Mouse (Mus musculus) 416B (cell line): ENCODE measurements around the gene Mat2a.
A peak's percentile ranks its signal among the peaks of the same experiment; 100 is the strongest.
"Not testable (repeated sequence)": the region's sequence is repeated elsewhere in the genome, so short reads cannot be mapped to it uniquely, and the experiment has no call there.

Experiments
- DNase-seq: peaks from one replicate; pipeline ENCODE4 v3.0.0; 2011; ENCODE audit warnings: low read depth

Gene Mat2a

DNA sequence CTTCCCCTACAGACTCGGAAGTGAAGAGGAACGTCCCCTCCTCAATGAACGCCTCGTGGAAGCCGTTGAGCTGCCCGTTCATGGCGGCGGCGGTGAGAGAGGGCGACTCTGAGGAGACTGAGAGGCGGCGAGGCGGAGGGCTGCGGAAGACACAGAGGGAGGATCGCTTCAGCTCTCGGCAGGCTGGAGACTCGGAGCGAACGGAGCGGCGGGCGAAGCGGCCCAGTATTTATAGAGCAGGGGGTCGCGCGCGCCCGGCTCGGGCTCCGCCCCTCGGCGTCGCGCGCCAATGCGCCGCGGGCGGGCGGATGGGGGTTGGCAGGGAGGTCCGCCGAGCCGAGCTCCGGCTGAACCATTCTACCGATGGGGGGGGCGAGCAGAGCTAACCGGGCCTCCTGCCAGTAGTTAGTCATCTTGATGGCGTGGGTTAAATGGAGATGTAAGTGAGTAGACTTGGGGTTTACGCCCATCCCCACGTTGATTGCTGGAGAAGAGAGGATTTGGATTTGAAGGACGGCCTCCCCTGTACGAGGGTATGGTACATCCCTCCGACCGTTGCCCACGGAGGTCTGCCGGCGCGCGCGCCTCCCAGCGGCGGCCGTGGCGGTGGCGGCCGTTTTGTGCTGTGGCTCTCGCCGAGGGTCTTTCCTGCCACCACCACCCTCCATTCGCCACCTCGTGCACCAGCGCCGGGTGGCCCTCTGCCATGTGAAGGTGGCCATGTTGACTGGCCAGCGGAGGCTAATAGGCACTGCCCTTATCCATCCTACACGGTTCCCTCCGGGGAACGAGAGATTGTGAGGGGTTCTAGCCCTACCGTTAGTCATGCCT, at the start of gene Mat2a:
Gene Mat2a, minus strand, starts transcription at position 204 of the 831 bp plus-strand sequence.
- DNase-seq: peak; percentile 96

DNA sequence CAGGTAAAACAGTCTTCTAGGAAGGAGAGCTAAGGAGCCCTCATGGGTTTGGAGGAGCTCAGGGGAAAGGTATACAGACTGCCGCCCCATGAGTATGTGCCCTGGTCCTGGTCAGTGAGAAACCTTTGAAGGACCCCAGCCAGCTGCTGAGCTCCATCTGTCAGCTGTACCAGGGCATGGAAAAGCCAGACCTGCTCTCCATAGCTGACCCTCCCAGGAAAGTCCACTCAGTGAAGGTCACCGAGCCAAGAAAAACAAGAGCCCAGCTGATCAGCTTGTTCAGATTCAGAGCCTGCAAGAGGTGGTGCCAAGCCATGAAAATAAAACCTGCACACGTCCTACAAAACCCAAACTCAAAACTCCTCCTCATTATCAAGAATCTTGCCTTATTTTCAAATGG, 49.5 kb upstream of the Mat2a start:
- DNase-seq: no peak

DNA sequence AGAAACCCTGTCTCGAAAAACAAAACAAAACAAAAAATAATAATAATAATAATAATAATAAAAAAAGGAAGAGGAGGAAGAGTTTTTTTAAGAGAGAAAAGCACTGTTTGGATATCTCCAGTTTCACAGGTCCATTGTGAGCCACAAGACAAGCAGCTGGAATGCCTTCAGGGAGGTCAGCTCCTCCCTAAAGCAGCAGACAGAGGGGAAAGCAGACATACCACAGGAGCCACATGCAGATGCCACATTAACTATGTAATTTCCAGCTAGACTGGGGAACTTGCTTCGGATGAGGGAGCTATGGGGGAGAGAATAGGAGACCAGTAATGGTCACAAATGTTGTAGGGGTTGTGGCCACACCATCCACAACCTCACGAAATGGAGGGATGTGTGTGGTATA, 47.9 kb upstream of the Mat2a start:
- no peak for DNase-seq

DNA sequence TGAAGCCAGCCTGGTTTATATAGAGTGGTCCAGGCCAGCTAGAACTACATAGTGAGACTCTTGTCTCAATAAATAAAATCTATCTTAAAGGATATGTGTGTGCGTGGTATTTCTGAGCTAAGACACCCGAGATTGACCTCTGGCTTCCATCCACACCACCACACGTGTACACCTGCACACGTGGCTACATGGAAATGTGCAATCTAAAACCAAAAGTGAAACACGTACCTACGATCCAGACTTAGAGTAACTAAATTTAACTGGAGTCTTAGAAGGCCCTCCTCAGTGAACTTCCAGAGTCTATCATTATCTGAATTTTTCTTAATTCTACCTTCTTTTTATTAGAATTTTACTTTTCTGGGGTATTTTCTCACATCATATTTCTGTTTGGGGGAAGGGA, 46.9 kb upstream of the Mat2a start:
- DNase-seq: no peak

DNA sequence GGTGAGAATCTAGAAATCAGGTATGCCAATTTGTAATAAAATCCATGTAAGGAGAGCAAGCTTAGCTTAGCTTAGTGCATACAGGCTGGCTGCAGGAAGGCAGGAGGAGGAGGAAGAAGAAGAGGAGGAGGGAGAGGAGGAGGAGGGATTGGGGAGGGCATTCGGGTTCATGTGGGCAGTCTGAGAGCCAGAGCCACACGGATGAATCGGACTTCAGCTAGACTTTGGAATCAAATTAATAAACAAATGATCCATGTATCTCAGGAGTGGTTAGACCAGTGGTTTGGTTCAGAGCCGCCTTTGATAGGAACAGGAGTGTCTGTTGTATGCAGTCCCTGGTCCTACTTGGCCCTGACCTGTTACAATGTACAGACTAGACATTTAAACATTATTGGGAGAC, 45.5 kb upstream of the Mat2a start:
- no peak for DNase-seq

DNA sequence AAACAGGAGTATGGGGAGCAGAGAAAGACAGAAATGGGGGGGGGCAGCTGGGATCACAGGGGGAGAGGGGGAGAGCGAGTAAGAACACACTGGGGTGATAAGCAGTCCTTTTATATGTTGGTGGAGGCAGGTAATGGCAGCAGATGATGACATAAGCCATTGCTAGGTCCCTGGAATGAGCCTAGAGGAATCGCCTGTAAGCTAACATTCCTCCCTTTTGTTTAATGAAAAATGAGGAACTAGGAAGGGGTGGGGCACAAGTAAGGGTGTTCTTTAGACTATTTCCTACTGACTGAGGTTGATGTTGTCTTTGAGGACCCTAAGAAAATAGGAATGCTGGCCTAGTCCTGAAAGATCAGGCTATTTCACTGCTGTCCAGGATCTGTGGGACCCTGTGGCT, 42.8 kb upstream of the Mat2a start:
- DNase-seq: no peak

DNA sequence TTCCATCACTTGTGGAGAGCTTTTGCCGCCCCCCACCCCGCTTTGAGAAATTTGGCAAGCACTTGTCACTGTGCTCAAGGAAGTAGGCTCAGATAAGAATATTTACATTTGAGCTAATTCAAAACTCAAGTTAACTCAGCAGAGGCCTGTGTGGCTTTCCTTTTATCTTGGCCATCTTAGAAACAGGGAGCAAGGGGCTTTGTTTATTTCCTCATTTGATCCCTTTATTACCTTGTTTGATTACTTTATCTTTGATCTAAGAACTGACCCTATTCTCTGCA, 41.0 kb upstream of the Mat2a start:
- no peak for DNase-seq

DNA sequence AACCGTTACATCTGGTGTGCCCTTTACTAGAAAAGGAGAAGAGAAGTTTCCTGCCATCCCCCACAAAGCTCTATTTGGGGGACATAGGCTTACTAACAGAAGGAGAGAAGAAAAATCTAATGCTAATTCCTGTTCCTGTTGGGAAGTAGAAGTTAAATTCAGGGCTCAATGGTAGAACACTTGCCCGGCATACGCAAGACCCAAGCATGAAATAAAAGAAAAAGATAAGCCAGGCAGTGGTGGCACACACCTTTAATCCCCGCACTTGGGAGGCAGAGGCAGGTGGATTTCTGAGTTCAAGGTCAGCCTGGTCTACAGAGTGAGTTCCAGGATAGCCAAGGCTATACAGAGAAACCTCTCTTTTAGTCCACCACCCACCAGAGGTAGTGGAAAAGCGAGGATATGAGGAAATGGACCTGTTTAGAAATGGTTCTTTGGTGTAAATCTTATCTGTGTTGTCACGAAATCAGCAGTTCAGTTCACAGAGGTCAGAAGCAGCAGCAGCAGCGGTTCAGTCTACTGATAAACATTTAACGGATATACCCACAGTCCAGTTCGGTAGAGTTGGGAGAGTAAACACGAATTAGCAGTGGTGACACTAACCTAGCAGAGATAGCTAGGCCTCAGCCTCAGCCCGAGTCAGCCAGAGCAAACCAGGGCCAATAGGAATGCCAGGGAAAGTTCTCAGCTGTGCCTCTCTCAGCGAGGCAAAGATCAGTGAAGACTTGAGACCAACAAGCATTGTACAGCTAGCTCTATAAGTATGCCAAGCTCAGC, 40.5 kb upstream of the Mat2a start:
- no peak for DNase-seq

DNA sequence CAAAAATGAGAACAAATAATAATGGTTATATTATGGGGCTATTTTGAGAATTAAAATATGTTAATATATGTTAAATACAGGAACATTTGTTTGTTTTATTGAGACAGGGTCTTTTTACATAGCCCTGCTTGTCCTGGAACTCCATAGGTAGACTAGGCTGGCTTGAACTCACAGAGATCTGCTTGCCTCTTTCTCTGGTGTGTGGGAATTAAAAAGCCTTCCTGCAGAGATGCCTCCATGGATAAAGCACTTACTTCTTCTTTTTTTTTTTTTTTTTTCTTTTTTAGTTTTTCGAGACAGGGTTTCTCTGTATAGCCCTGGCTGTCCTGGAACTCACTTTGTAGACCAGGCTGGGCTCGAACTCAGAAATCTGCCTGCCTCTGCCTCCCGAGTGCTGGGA, 39.3 kb upstream of the Mat2a start:
- not testable (repeated sequence) for DNase-seq

DNA sequence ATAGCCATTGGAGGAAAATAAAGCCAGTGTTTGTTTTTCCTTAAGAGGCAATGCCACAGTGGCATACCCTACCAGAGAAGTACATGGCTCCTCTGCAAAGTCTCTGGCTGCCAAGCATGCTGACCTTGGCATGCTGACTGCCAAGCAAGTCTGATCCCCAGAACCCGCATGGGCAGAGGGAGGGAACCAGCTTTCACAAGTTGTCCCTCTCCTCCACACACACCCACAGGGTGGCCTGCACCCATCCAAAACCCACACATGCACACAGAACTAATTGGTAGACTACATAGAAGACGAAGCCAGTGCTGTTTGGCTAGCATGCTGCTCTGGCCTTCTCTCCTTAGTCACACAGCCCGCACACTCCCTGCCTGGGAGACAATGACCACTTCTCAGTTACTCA, 38.3 kb upstream of the Mat2a start:
- DNase-seq: no peak

DNA sequence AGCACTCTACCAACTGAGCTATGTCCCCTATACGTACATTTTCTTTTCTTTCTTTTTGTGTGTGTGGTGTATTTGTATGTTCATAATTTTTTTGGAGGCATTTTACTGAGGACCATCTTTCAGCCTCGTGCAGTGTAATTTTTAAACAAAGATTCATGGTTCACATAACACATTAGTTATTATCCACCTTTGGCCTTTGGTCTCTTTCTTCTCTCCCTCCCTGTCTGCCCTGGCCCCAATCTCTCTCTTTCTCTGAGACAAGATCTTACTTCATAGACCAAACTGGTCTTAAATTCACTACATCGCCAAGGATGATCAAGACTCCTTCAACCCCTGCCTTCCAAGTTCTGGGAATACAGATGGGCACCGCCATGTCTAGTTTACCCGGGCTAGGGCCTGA, 37.5 kb upstream of the Mat2a start:
- DNase-seq: no peak

DNA sequence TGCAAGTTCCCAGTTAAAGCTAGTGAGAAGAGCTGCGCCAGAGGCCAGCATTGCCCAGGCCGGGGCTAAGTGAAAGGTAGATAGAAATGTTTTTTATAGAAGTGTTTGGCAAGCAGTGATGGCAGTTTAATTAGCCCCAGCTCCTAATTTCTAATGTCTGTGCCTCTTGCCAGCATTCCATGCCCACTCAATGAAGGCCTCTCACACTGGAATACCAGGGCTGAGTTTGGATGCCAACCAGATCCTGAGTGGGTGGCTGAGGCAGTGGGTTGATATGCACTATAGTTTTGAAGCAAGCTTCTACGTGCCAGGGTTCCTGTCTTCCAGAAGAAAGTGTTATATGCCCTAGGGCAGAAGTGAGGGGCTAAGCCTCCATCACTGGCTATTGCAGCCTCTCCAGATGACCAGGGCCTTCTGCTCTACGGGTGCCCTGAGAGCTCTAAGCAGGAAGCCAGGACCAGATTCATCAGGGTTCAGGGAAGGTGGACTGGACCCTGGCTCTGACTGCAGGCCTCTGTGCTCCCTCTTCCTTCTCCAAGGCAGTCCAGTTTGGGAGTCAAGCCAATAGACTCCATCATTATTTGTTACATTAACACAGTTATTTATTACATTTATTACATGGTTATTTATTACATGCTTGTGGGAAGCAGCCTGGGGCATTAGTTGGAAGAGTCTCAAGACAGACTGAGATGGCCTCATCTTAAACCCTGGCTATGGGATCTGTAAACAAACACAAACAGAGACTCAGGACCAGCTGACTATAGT, 36.0 kb upstream of the Mat2a start:
- no peak for DNase-seq

DNA sequence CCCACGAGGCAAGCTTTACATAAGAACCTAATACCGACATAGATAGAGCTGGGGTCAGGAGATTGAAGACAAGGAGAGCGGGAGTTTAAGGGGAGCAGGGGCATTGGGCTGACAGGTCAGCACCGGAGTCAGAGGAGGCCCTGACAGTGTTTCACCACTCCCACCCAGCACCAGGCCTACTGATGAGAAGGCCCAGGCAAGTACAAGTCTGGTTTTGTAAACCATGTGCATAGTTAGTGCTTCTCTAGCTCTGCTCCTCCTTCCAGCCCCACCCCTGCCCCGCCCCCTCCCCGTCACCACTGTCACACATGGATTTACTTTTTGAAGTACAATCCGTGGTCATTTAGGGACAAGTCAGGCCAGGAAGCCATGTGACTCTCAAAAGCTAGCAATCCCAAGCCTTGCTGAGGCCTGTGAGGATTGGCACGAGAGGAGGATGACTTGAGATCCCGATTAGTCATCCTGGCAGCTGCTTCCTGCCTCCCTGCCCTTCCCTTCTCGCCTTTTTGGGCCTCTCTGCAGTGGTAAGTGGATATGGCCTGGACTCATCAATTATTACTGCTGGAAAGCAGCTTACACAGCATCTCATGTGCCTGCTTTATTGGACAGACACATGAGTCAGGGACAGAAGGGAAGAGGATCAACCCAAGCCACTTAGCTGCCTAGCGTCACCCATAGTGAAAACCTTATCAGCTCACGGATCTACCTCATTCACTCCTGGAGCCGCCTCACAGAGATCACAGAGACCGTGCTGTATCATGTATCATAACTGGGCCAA, 34.1 kb upstream of the Mat2a start:
- peak; percentile 35 for DNase-seq

DNA sequence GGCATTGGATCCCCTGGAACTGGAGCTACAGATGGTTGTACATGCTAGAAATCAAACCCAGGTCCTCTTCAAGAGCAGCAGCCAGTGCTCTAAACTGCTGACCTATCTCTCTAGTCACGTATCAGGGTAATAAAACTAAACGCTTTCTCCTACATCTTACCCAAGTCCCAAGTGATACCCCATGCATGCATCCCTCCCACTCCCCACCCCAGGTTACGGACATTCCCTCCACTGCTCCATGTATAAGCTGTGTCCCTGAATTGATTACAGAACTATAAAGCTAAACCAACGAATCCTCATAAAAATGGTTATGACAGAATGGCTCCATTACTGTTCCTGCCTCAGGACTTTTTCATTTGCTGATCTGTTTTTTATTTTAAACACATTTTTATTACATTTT, 26.8 kb upstream of the Mat2a start:
- DNase-seq: no peak

DNA sequence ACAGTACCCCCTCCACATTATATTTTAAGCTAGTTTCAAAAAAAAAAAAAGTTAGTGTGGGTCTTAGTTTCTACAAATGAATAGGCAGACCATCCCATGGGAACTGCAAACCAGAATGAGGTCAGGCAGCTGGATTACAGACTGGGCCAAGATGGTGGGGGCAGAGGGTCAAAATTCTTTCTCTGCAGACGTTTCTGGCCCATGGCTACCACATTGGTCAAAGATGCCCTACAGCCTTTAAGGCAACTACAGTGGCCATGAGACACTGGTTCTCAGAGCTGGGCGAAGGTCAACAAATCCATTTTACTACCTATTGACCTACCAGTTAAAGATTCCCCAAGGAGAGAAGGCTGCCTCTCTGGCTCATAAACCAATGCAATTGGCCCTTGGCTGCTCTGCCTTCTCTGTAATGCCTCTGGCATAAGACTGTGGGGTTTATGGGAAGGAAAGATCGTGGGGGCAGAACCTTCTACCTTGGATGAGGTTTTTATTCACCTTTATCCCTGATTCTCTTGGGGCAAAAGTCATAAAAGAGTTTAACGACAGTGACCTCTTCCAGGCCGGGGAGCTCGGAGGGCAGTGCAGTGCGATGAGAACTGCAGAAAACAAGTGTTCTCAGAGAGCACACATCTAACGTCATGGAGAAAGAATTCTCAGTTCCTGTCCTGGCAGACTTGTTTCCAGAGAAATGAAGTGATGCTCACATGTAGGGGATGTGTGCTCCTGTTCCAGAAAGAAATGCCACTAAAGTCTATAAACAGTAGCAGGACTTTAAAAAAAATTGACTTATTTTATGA, 26.2 kb upstream of the Mat2a start:
- no peak for DNase-seq

DNA sequence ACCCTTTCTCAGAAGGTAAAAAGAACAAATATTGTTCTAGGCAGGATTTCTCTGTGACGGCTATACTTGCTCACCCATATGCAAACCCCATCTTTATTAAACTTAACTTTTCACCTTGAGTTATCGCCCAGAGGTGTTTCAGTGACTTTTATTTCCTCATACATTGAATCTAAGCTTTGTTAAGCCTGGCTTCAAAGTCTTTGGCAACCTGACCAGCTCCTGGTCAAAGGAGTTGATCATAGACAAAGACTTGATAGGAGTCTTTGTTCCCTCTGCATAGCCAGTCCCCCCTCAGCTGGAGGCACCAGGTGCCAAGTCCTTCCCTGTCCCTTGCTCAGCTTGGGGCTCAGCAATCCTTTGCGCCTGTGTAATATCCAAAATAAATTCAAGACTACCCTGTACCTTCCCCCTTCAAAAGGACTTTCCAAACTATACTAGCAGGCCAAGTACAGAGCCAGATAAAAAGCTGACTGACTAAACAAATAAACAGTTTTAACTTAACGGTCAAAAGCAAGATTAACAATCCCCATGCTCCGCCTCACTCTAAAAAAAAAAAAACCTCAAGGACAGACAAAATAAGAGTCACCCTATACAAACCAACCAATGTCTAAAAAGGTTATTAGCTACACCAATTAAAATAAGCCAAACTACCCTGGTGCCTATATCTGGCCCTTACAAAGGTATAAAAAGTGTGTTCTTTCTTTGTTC, 23.3 kb upstream of the Mat2a start:
- DNase-seq: not testable (repeated sequence)

DNA sequence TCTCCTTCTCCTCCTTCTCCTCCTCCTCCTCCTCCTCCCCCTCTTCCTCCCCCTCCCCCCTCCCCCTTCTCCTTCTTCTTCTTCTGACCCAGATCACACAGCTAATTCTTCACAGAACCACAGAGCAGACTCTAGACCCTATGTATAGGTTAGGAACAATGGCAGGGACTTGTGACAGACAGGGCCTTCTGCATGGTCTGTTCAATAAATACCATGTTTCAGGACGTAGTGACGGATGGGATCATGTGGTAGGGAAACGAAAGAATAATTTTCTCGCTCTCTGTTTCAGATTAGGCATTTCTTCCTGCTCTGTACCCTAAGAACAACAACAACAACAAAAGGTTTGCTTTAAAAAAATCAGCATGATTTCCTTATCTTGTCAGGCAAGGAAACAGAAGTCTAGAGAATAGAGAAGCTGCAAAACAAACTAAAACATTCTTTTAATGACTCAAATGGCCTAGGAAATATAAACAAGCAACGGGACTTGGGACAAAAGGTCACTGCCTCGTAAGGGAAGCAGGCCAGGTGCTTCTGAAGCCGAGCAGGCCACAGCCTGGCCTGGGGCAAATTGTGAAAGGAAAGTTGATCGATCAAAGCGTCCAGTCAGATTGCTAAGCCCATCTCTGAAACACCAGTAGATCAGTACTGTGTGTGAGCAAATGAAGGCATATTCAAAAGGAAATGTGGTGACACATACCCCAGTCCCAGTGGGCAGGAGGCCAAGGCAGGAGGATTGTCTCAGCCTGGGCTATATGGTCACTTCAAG, 20.9 kb upstream of the Mat2a start:
- DNase-seq: peak; percentile 30

DNA sequence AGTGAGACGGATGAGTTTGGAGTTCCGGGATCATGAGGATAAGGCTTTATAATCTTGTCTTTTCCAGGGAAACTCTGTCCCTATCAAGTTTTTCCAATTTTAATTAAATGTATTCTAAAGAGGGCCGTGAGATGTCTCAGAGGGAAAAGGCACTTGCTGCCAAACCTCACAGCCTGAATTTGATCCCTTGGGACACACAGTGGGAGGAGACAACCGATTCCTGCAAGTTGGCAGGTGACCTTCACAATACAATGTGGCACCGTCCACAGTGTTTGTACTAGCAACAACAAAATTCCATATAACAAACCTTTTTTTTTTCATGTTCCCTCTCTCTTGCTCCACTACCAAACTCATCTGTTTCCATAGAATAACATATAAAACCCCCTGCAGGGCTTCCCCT, 19.6 kb upstream of the Mat2a start:
- no peak for DNase-seq

DNA sequence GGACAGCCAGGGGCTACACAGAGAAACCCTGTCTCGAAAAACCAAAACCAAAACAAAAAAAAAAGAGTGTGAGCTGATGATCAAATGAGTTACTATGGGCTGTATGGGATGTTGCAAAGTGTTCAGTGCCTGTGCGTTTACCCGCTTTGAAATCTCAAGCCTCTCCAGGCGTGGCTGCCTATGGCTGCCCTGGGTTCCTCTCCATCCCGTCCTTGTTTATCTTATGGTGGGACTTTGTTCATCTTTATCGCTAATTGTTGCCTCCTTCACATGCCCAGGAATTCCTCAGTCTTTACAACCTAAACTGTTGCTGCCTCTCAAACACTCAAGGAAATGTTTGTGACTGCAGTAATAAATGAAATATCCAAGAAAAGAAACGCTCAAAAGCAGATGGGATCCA, 19.1 kb upstream of the Mat2a start:
- no peak for DNase-seq

DNA sequence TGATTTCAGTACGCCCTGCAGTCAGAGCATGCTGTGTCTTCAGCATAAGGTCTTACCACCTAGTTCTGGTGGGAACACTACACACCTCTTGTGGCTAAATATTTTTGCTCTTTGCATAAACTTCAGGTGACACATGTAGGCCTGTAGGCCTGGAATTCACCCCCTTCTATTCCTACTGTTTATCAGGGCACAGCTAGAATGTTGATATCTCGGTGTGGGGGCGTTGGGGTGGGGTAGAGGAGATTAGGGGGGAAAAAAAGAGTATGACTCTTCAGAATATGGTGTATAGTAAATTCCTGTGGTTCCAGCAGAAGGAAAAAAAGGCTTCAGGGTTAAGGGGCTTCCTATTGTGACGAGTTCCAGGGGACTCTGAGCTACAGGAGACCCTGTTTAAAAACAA, 17.2 kb upstream of the Mat2a start:
- no peak for DNase-seq
